20 mouse cellular contexts compared by ENCODE assay signal in genomic region chr6:101236641-101237246, GRCm38 (mm10).
DNase-seq lines count a peak whose midpoint lies in the region; ATAC-seq and TF ChIP-seq lines count a peak whose summit lies in the region.
"Had no signal": no experiment of that assay in that cellular context is flagged by ENCODE, and none has a peak within 500 bp of the region (broad histone marks: within the 10 kb centered on the region; RNA-seq: fewer than 3 reads in every experiment).

No protein-coding gene starts in this region.

- H3K27me3 ChIP-seq in forebrain, embryonic 12.5 days, result no peaks in the 10 kb centered on the region
- no peaks in the 10 kb centered on the region for H3K27me3 ChIP-seq in forebrain, postnatal 0 days (ENCODE audit: insufficient read depth, low read length)
- no peaks in the 10 kb centered on the region for H3K27me3 ChIP-seq in kidney, embryonic 16.5 days (ENCODE audit: insufficient read depth, low read length)
- H3K27me3 ChIP-seq in Patski, result peaks cover 2% of the 10 kb centered on the region
- H3K27me3 ChIP-seq in hindbrain, embryonic 13.5 days, result peaks cover 8% of the 10 kb centered on the region; the same call in 1 of the 2 replicates
- no peaks in the 10 kb centered on the region for H3K27me3 ChIP-seq in intestine, postnatal 0 days (replicated peaks; ENCODE audit: control insufficient read depth, insufficient read depth, low read length)
- H3K27me3 ChIP-seq: embryonic facial prominence, embryonic 13.5 days; heart, embryonic 15.5 days had no signal

- H3K4me1 ChIP-seq in forebrain, embryonic 12.5 days, result peaks cover 35% of the 10 kb centered on the region
- peaks cover 6% of the 10 kb centered on the region; the same call in 1 of the 2 replicates for H3K4me1 ChIP-seq in forebrain, postnatal 0 days (ENCODE audit: insufficient read depth)
- 0 out of 2 replicates have a peak, but pooled peaks cover 10% of the 10 kb centered on the region for H3K4me1 ChIP-seq in kidney, embryonic 16.5 days (ENCODE audit: insufficient read depth, low read length)
- peaks cover 34% of the 10 kb centered on the region for H3K4me1 ChIP-seq in hindbrain, embryonic 13.5 days (replicated peaks)
- peaks cover 4% of the 10 kb centered on the region for H3K4me1 ChIP-seq in intestine, postnatal 0 days (replicated peaks; ENCODE audit: control insufficient read depth, insufficient read depth, low read length)

- WGBS in forebrain, embryonic 12.5 days, result 14% methylated on average over 4 of the region's 5 CpGs
- WGBS in forebrain, postnatal 0 days, result 31% methylated on average over 4 of the region's 5 CpGs
- WGBS in kidney, embryonic 16.5 days, result 22% methylated on average over 4 of the region's 5 CpGs
- WGBS in hindbrain, embryonic 13.5 days, result 14% methylated on average over 5 of the region's 5 CpGs
- WGBS in intestine, postnatal 0 days, result 73% methylated on average over 5 of the region's 5 CpGs

- H3K27ac ChIP-seq in forebrain, embryonic 12.5 days, result peak overlapping the region; percentile 9; the same call in 1 of the 2 replicates
- no peak overlapping the region for H3K27ac ChIP-seq in forebrain, postnatal 0 days (ENCODE audit: low read depth, low read length)
- H3K27ac ChIP-seq in kidney, embryonic 16.5 days (ENCODE audit: low read length), result no peak overlapping the region
- 0 out of 2 replicates have a peak overlapping the region, but pooled peaks have one; percentile 44 for H3K27ac ChIP-seq in hindbrain, embryonic 13.5 days
- H3K27ac ChIP-seq in intestine, postnatal 0 days (ENCODE audit: low read depth, low read length), result no peak overlapping the region
- H3K27ac ChIP-seq: embryonic facial prominence, embryonic 13.5 days; heart, embryonic 15.5 days; stomach, postnatal 0 days had no signal

- H3K9ac ChIP-seq in forebrain, embryonic 12.5 days, result no peak overlapping the region
- H3K9ac ChIP-seq in forebrain, postnatal 0 days, result no peak overlapping the region
- no peak overlapping the region for H3K9ac ChIP-seq in kidney, embryonic 16.5 days (replicated peaks; ENCODE audit: low read length)
- H3K9ac ChIP-seq in hindbrain, embryonic 13.5 days, result no peak overlapping the region; the same call in 1 of the 2 replicates
- H3K9ac ChIP-seq in intestine, postnatal 0 days (ENCODE audit: low read depth, low read length), result no peak overlapping the region
- H3K9ac ChIP-seq: embryonic facial prominence, embryonic 13.5 days; heart, embryonic 15.5 days had no signal

- peak; percentile 27; the same call in 1 of the 2 replicates for ATAC-seq in forebrain, embryonic 12.5 days (ENCODE audit: low FRiP score)
- no peak for ATAC-seq in forebrain, postnatal 0 days
- peak; percentile 87 for ATAC-seq in kidney, embryonic 16.5 days (ENCODE audit: low FRiP score, low TSS enrichment)
- ATAC-seq in Patski, result peak; percentile 52
- ATAC-seq in hindbrain, embryonic 13.5 days (ENCODE audit: low FRiP score), result no peak
- ATAC-seq in intestine, postnatal 0 days, result no peak
- ATAC-seq: intestine, embryonic 16.5 days had no signal

- no peak overlapping the region for H3K4me3 ChIP-seq in forebrain, embryonic 12.5 days (replicated peaks)
- H3K4me3 ChIP-seq in forebrain, postnatal 0 days (ENCODE audit: low read depth, low read length), result no peak overlapping the region
- no peak overlapping the region for H3K4me3 ChIP-seq in kidney, embryonic 16.5 days (ENCODE audit: low read length)
- H3K4me3 ChIP-seq in hindbrain, embryonic 13.5 days, result no peak overlapping the region
- H3K4me3 ChIP-seq in intestine, postnatal 0 days (ENCODE audit: low read depth, low read length), result no peak overlapping the region
- H3K4me3 ChIP-seq: embryonic facial prominence, embryonic 13.5 days; heart, embryonic 15.5 days had no signal

- in situ Hi-C loops in Patski (cut with MboI; ENCODE audit: low pct_unique_long_range_greater_than_20kb), result no loop called here

- DNase-seq in forebrain, postnatal 0 days, result no peak
- no peak for DNase-seq in kidney, postnatal 10 days
- no peak for DNase-seq in Patski (ENCODE audit: low read depth, low spot score)
- DNase-seq: adrenal gland, postnatal 36 days; B cell, adult 2 months; cerebellum, adult 18-20 months; cerebellum, postnatal 36 days; gastrocnemius, postnatal 36 days; kidney, postnatal 36 days; left cerebral cortex, postnatal 4 days; liver; lung, postnatal 10 days had no signal

- no peak overlapping the region for H3K4me2 ChIP-seq in forebrain, embryonic 12.5 days
- H3K4me2 ChIP-seq in forebrain, postnatal 0 days (ENCODE audit: low read depth), result no peak overlapping the region
- H3K4me2 ChIP-seq in kidney, embryonic 16.5 days (replicated peaks; ENCODE audit: low read depth, low read length), result no peak overlapping the region
- H3K4me2 ChIP-seq in hindbrain, embryonic 13.5 days, result no peak overlapping the region
- H3K4me2 ChIP-seq in intestine, postnatal 0 days (replicated peaks; ENCODE audit: low read depth), result no peak overlapping the region
- H3K4me2 ChIP-seq: embryonic facial prominence, embryonic 13.5 days; heart, embryonic 15.5 days had no signal

- POLR2A ChIA-PET in Patski (lab: Charles Lee), result interaction anchor here (0.5 to 0.6 kb wide), 2 partner anchors 13 to 18 kb away, joined by 3 to 4 read pairs; no protein-coding TSS in a partner anchor

- CTCF ChIA-PET in Patski (lab: Charles Lee), result interaction anchor here (1.1 to 1.9 kb wide), 4 partner anchors 10 to 37 kb away, joined by 3 to 7 read pairs (median 4); no protein-coding TSS in a partner anchor

- H3K9me3 ChIP-seq in forebrain, embryonic 12.5 days, result no peaks in the 10 kb centered on the region
- no peaks in the 10 kb centered on the region for H3K9me3 ChIP-seq in forebrain, postnatal 0 days (ENCODE audit: low read length)
- no peaks in the 10 kb centered on the region for H3K9me3 ChIP-seq in kidney, embryonic 16.5 days (ENCODE audit: low read length)
- H3K9me3 ChIP-seq in hindbrain, embryonic 13.5 days, result no peaks in the 10 kb centered on the region
- H3K9me3 ChIP-seq in intestine, postnatal 0 days (ENCODE audit: control insufficient read depth), result no peaks in the 10 kb centered on the region
- H3K9me3 ChIP-seq: embryonic facial prominence, embryonic 13.5 days; heart, embryonic 15.5 days had no signal

- no peak for TF ChIP-seq CTCF in forebrain, postnatal 0 days (IDR thresholded peaks at IDR 0.05; ENCODE audit: low read depth)
- no peak for TF ChIP-seq CTCF in Patski (IDR thresholded peaks at IDR 0.05)
- no peak for TF ChIP-seq CTCF in intestine, postnatal 0 days (IDR thresholded peaks at IDR 0.05; ENCODE audit: low read depth)

- no peaks in the 10 kb centered on the region for H3K36me3 ChIP-seq in forebrain, embryonic 12.5 days (replicated peaks)
- H3K36me3 ChIP-seq in forebrain, postnatal 0 days (ENCODE audit: insufficient read depth), result no peaks in the 10 kb centered on the region
- H3K36me3 ChIP-seq in kidney, embryonic 16.5 days (ENCODE audit: insufficient read depth, low read length), result no peaks in the 10 kb centered on the region
- no peaks in the 10 kb centered on the region for H3K36me3 ChIP-seq in hindbrain, embryonic 13.5 days
- no peaks in the 10 kb centered on the region for H3K36me3 ChIP-seq in intestine, postnatal 0 days (ENCODE audit: control insufficient read depth, insufficient read depth)
- H3K36me3 ChIP-seq: embryonic facial prominence, embryonic 13.5 days; heart, embryonic 15.5 days had no signal

Comparison
In these comparisons a context has a peak if more than half of its experiments do, and no peak if none do; other contexts are left out.
1. ATAC-seq: peak in forebrain, embryonic 12.5 days (single experiment), kidney, embryonic 16.5 days (single experiment) and Patski (single experiment); none in forebrain, postnatal 0 days (single experiment), hindbrain, embryonic 13.5 days (single experiment) and intestine, postnatal 0 days (single experiment).
2. H3K27ac ChIP-seq: peak in forebrain, embryonic 12.5 days (single experiment) and hindbrain, embryonic 13.5 days (single experiment); none in forebrain, postnatal 0 days (single experiment), kidney, embryonic 16.5 days (single experiment) and intestine, postnatal 0 days (single experiment).